Mouse (Mus musculus): ENCODE measurements around the gene Stx8. TPM values are rescaled to one million over a fixed set of nuclear protein-coding genes. Genes with fewer than 3 reads are reported as not detected.
A peak's percentile ranks its signal among the peaks of the same experiment; 100 is the strongest.

Stx8 gene
- polyA plus RNA-seq, 1 experiment, result 15.9 TPM

GRCm38 (mm10) chr11:68210714-68211113 is 244.7 kb downstream of the Stx8 start:
- peaks cover 9% of the 10 kb centered on the region for H3K36me3 ChIP-seq (ENCODE audit: control insufficient read depth, insufficient read depth)
- H3K79me2 ChIP-seq (ENCODE audit: control insufficient read depth, insufficient read depth), result no peaks in the 10 kb centered on the region
- H3K4me3 ChIP-seq (ENCODE audit: insufficient read depth, poor library complexity, severe bottlenecking), result no peak overlapping the region
- no peak overlapping the region for H3ac ChIP-seq (ENCODE audit: control insufficient read depth, insufficient read length, low read depth)
- no peaks in the 10 kb centered on the region for H3K27me3 ChIP-seq (ENCODE audit: control insufficient read depth, insufficient read depth, insufficient read length)
- TF ChIP-seq MAX (IDR thresholded peaks at IDR 0.05) (no peak), FOSL1 (IDR thresholded peaks at IDR 0.05; ENCODE audit: insufficient read depth, low read length, poor library complexity, severe bottlenecking) (no peak), MYOD1 (IDR thresholded peaks at IDR 0.05; ENCODE audit: control insufficient read depth, insufficient read length, low read depth) (no peak), CTCF (IDR thresholded peaks at IDR 0.05; ENCODE audit: control insufficient read depth, insufficient read depth, insufficient read length) (no peak), CEBPB (IDR thresholded peaks at IDR 0.05; ENCODE audit: low read depth) (no peak), USF1 (IDR thresholded peaks at IDR 0.05; ENCODE audit: low read depth) (no peak), MYOG (IDR thresholded peaks at IDR 0.05; ENCODE audit: control insufficient read depth, extremely low read depth, insufficient read length) (no peak)
- H3K79me3 ChIP-seq (ENCODE audit: low read depth), result no peaks in the 10 kb centered on the region

GRCm38 (mm10) chr11:68211924-68212578 is 246.1 kb downstream of the Stx8 start:
- Histone ChIP-seq H3ac (ENCODE audit: control insufficient read depth, insufficient read length, low read depth) (no peak overlapping the region), H3K4me3 (ENCODE audit: insufficient read depth, poor library complexity, severe bottlenecking) (no peak overlapping the region), H3K27me3 (ENCODE audit: control insufficient read depth, insufficient read depth, insufficient read length) (no peaks in the 10 kb centered on the region), H3K79me2 (ENCODE audit: control insufficient read depth, insufficient read depth) (no peaks in the 10 kb centered on the region), H3K79me3 (ENCODE audit: low read depth) (no peaks in the 10 kb centered on the region), H3K36me3 (ENCODE audit: control insufficient read depth, insufficient read depth) (peaks cover 9% of the 10 kb centered on the region)
- TF ChIP-seq CTCF (IDR thresholded peaks at IDR 0.05; ENCODE audit: control insufficient read depth, insufficient read depth, insufficient read length) (peak; percentile 22), MYOD1 (IDR thresholded peaks at IDR 0.05; ENCODE audit: control insufficient read depth, insufficient read length, low read depth) (no peak)

GRCm38 (mm10) chr11:68213896-68214295 is 247.9 kb downstream of the Stx8 start:
- no peak overlapping the region for H3ac ChIP-seq (ENCODE audit: control insufficient read depth, insufficient read length, low read depth)
- H3K36me3 ChIP-seq (ENCODE audit: control insufficient read depth, insufficient read depth), result peaks cover 9% of the 10 kb centered on the region
- no peaks in the 10 kb centered on the region for H3K79me3 ChIP-seq (ENCODE audit: low read depth)
- TF ChIP-seq CTCF (IDR thresholded peaks at IDR 0.05; ENCODE audit: control insufficient read depth, insufficient read depth, insufficient read length) (no peak), CEBPB (IDR thresholded peaks at IDR 0.05; ENCODE audit: low read depth) (no peak), MYOD1 (IDR thresholded peaks at IDR 0.05; ENCODE audit: control insufficient read depth, insufficient read length, low read depth) (no peak), MAX (IDR thresholded peaks at IDR 0.05) (no peak), USF1 (IDR thresholded peaks at IDR 0.05; ENCODE audit: low read depth) (no peak)
- H3K79me2 ChIP-seq (ENCODE audit: control insufficient read depth, insufficient read depth), result no peaks in the 10 kb centered on the region
- no peak overlapping the region for H3K4me3 ChIP-seq (ENCODE audit: insufficient read depth, poor library complexity, severe bottlenecking)
- no peaks in the 10 kb centered on the region for H3K27me3 ChIP-seq (ENCODE audit: control insufficient read depth, insufficient read depth, insufficient read length)

- no peaks in the 10 kb centered on the region for H3K27me3 ChIP-seq (ENCODE audit: control insufficient read depth, insufficient read depth, insufficient read length)
- TF ChIP-seq MYOG (IDR thresholded peaks at IDR 0.05; ENCODE audit: control insufficient read depth, extremely low read depth, insufficient read length) (no peak), MAX (IDR thresholded peaks at IDR 0.05) (no peak), MYOD1 (IDR thresholded peaks at IDR 0.05; ENCODE audit: control insufficient read depth, insufficient read length, low read depth) (no peak), FOSL1 (IDR thresholded peaks at IDR 0.05; ENCODE audit: insufficient read depth, low read length, poor library complexity, severe bottlenecking) (no peak), CEBPB (IDR thresholded peaks at IDR 0.05; ENCODE audit: low read depth) (no peak), CTCF (IDR thresholded peaks at IDR 0.05; ENCODE audit: control insufficient read depth, insufficient read depth, insufficient read length) (no peak), USF1 (IDR thresholded peaks at IDR 0.05; ENCODE audit: low read depth) (no peak)
These were observed 248.7 kb downstream of the Stx8 start for GRCm38 (mm10) chr11:68214496-68215205.

GRCm38 (mm10) chr11:68215206-68215912 is 249.4 kb downstream of the Stx8 start:
- no peaks in the 10 kb centered on the region for H3K79me3 ChIP-seq (ENCODE audit: low read depth)
- no peak overlapping the region for H3K4me3 ChIP-seq (ENCODE audit: insufficient read depth, poor library complexity, severe bottlenecking)
- H3K36me3 ChIP-seq (ENCODE audit: control insufficient read depth, insufficient read depth), result peaks cover 9% of the 10 kb centered on the region
- no peak overlapping the region for H3ac ChIP-seq (ENCODE audit: control insufficient read depth, insufficient read length, low read depth)
- no peak for TF ChIP-seq MAX (IDR thresholded peaks at IDR 0.05)
- TF ChIP-seq FOSL1 (IDR thresholded peaks at IDR 0.05; ENCODE audit: insufficient read depth, low read length, poor library complexity, severe bottlenecking), result no peak
- TF ChIP-seq CTCF (IDR thresholded peaks at IDR 0.05; ENCODE audit: control insufficient read depth, insufficient read depth, insufficient read length), result no peak
- no peak for TF ChIP-seq MYOG (IDR thresholded peaks at IDR 0.05; ENCODE audit: control insufficient read depth, extremely low read depth, insufficient read length)
- TF ChIP-seq USF1 (IDR thresholded peaks at IDR 0.05; ENCODE audit: low read depth), result no peak
- TF ChIP-seq MYOD1 (IDR thresholded peaks at IDR 0.05; ENCODE audit: control insufficient read depth, insufficient read length, low read depth), result no peak
- TF ChIP-seq CEBPB (IDR thresholded peaks at IDR 0.05; ENCODE audit: low read depth), result no peak
- H3K79me2 ChIP-seq (ENCODE audit: control insufficient read depth, insufficient read depth), result no peaks in the 10 kb centered on the region
- no peaks in the 10 kb centered on the region for H3K27me3 ChIP-seq (ENCODE audit: control insufficient read depth, insufficient read depth, insufficient read length)

More at GRCm38 (mm10) chr11:68214496-68215205, 248.7 kb downstream of the Stx8 start:
- Histone ChIP-seq H3K4me3 (ENCODE audit: insufficient read depth, poor library complexity, severe bottlenecking) (no peak overlapping the region), H3K36me3 (ENCODE audit: control insufficient read depth, insufficient read depth) (peaks cover 9% of the 10 kb centered on the region), H3K79me2 (ENCODE audit: control insufficient read depth, insufficient read depth) (no peaks in the 10 kb centered on the region), H3ac (ENCODE audit: control insufficient read depth, insufficient read length, low read depth) (no peak overlapping the region), H3K79me3 (ENCODE audit: low read depth) (no peaks in the 10 kb centered on the region)
